Comparison of ENCODE assay signal across 7 mouse cellular contexts in the genomic region with DNA sequence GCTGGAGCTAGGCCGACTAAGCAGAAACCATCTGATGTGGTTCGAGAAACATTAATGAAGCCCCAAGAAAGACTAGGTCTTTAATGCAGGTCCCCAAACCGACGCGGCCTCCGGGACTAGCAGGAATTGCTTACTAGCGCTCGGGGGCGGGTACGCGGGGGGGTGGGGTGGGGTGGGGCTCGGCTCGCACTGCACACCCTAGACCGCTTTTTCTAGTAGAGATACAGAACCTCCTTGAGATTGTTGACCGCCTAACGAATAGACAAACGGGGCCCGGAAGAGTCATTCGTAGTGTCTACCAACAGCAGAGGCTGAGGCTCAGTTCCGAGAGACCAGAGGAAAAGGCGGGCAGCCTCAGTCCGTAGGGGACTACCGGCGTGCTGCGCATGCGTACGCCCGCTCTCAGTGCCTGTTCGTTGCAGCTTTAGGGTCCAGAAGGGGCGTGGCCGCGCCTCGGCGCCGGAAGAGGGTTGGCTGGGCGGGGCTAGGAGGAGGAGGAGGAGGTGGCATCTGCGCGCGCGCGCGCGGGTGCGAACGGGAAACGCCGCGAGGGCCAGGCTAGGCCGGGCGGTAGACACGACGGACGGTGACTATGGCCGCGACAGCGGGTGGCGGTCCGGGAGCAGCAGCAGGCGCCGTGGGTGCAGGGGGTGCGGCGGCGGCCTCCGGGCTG. TPM values are rescaled to one million over a fixed set of nuclear protein-coding genes. Genes with fewer than 3 reads are reported as not detected.
DNase-seq lines count a peak whose midpoint lies in the region; ATAC-seq lines count a peak whose summit lies in the region.

No protein-coding gene starts in this region.

- peak overlapping the region; percentile 58 for H3K4me2 ChIP-seq in embryonic facial prominence, embryonic 12.5 days (replicated peaks)
- H3K4me2 ChIP-seq in limb, embryonic 11.5 days (ENCODE audit: low read depth, severe bottlenecking) = peak overlapping the region; percentile 59
- peak overlapping the region; percentile 69 for H3K4me2 ChIP-seq in midbrain, embryonic 14.5 days (ENCODE audit: low read length)

- H3K27ac ChIP-seq in embryonic facial prominence, embryonic 12.5 days = peak overlapping the region; percentile 95
- H3K27ac ChIP-seq in limb, embryonic 11.5 days (replicated peaks; ENCODE audit: low read depth, low read length) = peak overlapping the region; percentile 79
- peak overlapping the region; percentile 93 for H3K27ac ChIP-seq in midbrain, embryonic 14.5 days (replicated peaks; ENCODE audit: low read depth, low read length)

- H3K4me1 ChIP-seq in embryonic facial prominence, embryonic 12.5 days = peaks cover 15% of the 10 kb centered on the region; the same call in 1 of the 2 replicates
- no peaks in the 10 kb centered on the region; the same call in 1 of the 2 replicates for H3K4me1 ChIP-seq in limb, embryonic 11.5 days (ENCODE audit: control insufficient read depth, insufficient read depth, low read length)
- H3K4me1 ChIP-seq in midbrain, embryonic 14.5 days (ENCODE audit: control insufficient read depth, insufficient read depth, low read length) = peaks cover 29% of the 10 kb centered on the region

- H3K36me3 ChIP-seq in embryonic facial prominence, embryonic 12.5 days = peaks cover 27% of the 10 kb centered on the region
- peaks cover 4% of the 10 kb centered on the region for H3K36me3 ChIP-seq in limb, embryonic 11.5 days (ENCODE audit: control insufficient read depth, insufficient read depth, low read length)
- H3K36me3 ChIP-seq in midbrain, embryonic 14.5 days (ENCODE audit: control insufficient read depth, insufficient read depth, low read length) = peaks cover 21% of the 10 kb centered on the region

- no peaks in the 10 kb centered on the region for H3K27me3 ChIP-seq in embryonic facial prominence, embryonic 12.5 days
- no peaks in the 10 kb centered on the region for H3K27me3 ChIP-seq in limb, embryonic 11.5 days (ENCODE audit: control insufficient read depth, insufficient read depth, low read length)
- H3K27me3 ChIP-seq in midbrain, embryonic 14.5 days (ENCODE audit: control insufficient read depth, insufficient read depth, low read length) = no peaks in the 10 kb centered on the region

- DNase-seq in adrenal gland, postnatal 25 days = peak; percentile 100
- peak; percentile 100 for DNase-seq in heart, adult 11 months
- peak; percentile 99 for DNase-seq in kidney, adult 18-20 months
- DNase-seq in limb, embryonic 11.5 days (ENCODE audit: low spot score) = peak; percentile 100
- DNase-seq in midbrain, embryonic 14.5 days = peak; percentile 100
- peak; percentile 99 to 100 for DNase-seq in spleen, adult 18-20 months

- no peaks in the 10 kb centered on the region for H3K9me3 ChIP-seq in embryonic facial prominence, embryonic 12.5 days
- H3K9me3 ChIP-seq in limb, embryonic 11.5 days (ENCODE audit: control insufficient read depth, low read length) = no peaks in the 10 kb centered on the region
- no peaks in the 10 kb centered on the region for H3K9me3 ChIP-seq in midbrain, embryonic 14.5 days (ENCODE audit: control insufficient read depth, low read length)

- H3K9ac ChIP-seq in embryonic facial prominence, embryonic 12.5 days = peak overlapping the region; percentile 96
- H3K9ac ChIP-seq in limb, embryonic 11.5 days (ENCODE audit: low read length) = peak overlapping the region; percentile 98
- H3K9ac ChIP-seq in midbrain, embryonic 14.5 days (replicated peaks; ENCODE audit: low read length) = peak overlapping the region; percentile 81

- WGBS in embryonic facial prominence, embryonic 12.5 days = under 1% methylated on average over 61 of the region's 64 CpGs
- under 1% methylated on average over 55 of the region's 64 CpGs for WGBS in limb, embryonic 11.5 days
- under 1% methylated on average over 63 of the region's 64 CpGs for WGBS in midbrain, embryonic 14.5 days

- peak overlapping the region; percentile 93 for H3K4me3 ChIP-seq in embryonic facial prominence, embryonic 12.5 days
- H3K4me3 ChIP-seq in limb, embryonic 11.5 days (ENCODE audit: low read depth, low read length) = peak overlapping the region; percentile 80
- H3K4me3 ChIP-seq in midbrain, embryonic 14.5 days (replicated peaks; ENCODE audit: low read depth, low read length) = peak overlapping the region; percentile 88

- ATAC-seq in embryonic facial prominence, embryonic 12.5 days (ENCODE audit: insufficient number of reproducible peaks, insufficient read depth, low FRiP score, low TSS enrichment) = peak; percentile 90
- peak; percentile 92 for ATAC-seq in limb, embryonic 11.5 days (ENCODE audit: insufficient number of reproducible peaks, low FRiP score, low TSS enrichment, low read depth)
- peak; percentile 96 for ATAC-seq in midbrain, embryonic 14.5 days (ENCODE audit: low FRiP score, low TSS enrichment)

RNA-seq across cellular contexts. Expression of gene Dhx30, which starts 14.0 kb away (rescaled TPM):
- total RNA-seq in adrenal gland, postnatal 25 days (2021) = 96.3 and 116 TPM in 2 replicates
- polyA plus RNA-seq in embryonic facial prominence, embryonic 12.5 days (2016; fragmentation: Nextera tagmentation; extraction: Ambion mirVana) = 192 and 198 TPM in 2 replicates
- 179 and 190 TPM in 2 replicates for polyA plus RNA-seq in limb, embryonic 11.5 days (2014; fragmentation: Nextera tagmentation; extraction: Ambion mirVana)
- polyA plus RNA-seq in midbrain, embryonic 14.5 days (2014; fragmentation: Nextera tagmentation; extraction: Ambion mirVana) = 188 and 191 TPM in 2 replicates

RNA-seq across cellular contexts. Expression of gene Smarcc1, which starts 14.2 kb away (rescaled TPM):
- total RNA-seq in adrenal gland, postnatal 25 days (2021) = 62.0 and 67.1 TPM in 2 replicates
- 216 and 230 TPM in 2 replicates for polyA plus RNA-seq in embryonic facial prominence, embryonic 12.5 days (2016; fragmentation: Nextera tagmentation; extraction: Ambion mirVana)
- 206 and 217 TPM in 2 replicates for polyA plus RNA-seq in limb, embryonic 11.5 days (2014; fragmentation: Nextera tagmentation; extraction: Ambion mirVana)
- polyA plus RNA-seq in midbrain, embryonic 14.5 days (2014; fragmentation: Nextera tagmentation; extraction: Ambion mirVana) = 93.2 and 139 TPM in 2 replicates

Comparison
In these comparisons a context has a peak if more than half of its experiments do, and no peak if none do; other contexts are left out.
1. Peak in every context shown above with its lines: DNase-seq, ATAC-seq, H3K4me3 ChIP-seq and H3K27ac ChIP-seq.